Mouse (Mus musculus) embryo, embryonic 10.5 days (tissue): ENCODE data around the gene Hprt.
A peak's percentile ranks its signal among the peaks of the same experiment; 100 is the strongest.
"Not testable (repeated sequence)": the region's sequence is repeated elsewhere in the genome, so short reads cannot be mapped to it uniquely, and the experiment has no call there.

Experiments used
- DNase-seq: peaks from one replicate; pipeline ENCODE4 v3.0.0-alpha.2; 2015; ENCODE audit warnings: low spot score

Hprt gene

DNA sequence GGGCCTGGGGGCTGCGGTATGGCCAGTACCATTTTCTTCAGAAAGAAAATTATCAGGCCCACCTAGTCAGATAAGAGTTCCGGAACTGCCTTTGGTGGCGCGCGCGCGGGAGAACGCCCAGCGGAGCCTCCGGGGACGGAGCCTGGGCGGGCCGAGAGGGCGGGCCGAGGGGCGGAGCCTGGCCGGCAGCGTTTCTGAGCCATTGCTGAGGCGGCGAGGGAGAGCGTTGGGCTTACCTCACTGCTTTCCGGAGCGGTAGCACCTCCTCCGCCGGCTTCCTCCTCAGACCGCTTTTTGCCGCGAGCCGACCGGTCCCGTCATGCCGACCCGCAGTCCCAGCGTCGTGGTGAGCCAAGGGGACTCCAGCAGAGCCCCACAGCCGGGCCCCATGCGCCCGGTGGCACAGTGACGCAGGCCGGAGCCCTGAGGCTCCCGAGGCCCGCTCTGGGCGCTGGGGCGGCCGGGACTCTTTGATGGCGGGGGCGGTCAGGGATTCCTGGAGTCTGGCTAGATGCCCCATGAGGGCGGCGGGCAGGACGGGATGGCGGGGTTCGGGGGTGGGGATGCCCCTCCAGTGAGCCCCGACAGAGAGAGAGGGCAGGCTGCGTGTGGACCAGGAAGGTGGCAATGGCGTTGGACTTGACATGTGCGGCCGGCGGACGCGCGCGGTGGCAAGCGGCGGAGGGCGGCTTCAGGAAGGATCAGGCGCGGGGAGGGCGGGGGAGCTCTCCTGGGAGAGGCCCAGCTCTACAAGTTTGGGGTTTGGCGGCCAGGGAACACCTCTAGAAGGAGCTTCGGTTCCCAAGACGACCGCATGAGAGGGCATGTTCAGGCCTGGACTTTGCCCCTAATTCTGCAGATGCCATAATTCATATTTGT is at the start of gene Hprt:
Hprt (plus strand) TSS at position 233 of the 879 bp plus-strand sequence.
- peak; percentile 83 for DNase-seq

GRCm38 (mm10) chrX:52945509-52945908 is 42.4 kb upstream of the Hprt start:
- DNase-seq: no peak

DNA sequence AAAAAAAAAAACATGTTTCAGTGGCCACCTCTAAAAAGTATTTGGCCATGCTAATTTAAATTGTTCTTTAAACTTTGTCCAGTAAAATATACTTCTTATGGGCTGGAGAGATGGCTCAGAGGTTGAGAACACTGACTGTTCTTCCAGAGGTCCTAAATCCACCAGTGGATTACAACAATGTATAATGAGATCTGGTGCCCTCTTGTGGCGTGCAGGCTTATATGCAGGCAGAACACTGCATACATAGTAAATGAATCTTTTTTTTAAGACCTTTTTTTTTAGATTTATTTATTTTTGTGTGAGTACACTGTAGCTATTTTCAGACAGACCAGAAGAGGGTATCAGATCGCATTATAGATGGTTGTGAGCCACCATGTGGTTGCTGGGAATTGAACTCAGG is 38.2 kb upstream of the Hprt start:
- DNase-seq: peak; percentile 40

GRCm38 (mm10) chrX:52956942-52957341 is 31.0 kb upstream of the Hprt start:
- DNase-seq: no peak

- peak; percentile 14 for DNase-seq
Observed at GRCm38 (mm10) chrX:52961559-52962110, 26.3 kb upstream of the Hprt start.

DNA sequence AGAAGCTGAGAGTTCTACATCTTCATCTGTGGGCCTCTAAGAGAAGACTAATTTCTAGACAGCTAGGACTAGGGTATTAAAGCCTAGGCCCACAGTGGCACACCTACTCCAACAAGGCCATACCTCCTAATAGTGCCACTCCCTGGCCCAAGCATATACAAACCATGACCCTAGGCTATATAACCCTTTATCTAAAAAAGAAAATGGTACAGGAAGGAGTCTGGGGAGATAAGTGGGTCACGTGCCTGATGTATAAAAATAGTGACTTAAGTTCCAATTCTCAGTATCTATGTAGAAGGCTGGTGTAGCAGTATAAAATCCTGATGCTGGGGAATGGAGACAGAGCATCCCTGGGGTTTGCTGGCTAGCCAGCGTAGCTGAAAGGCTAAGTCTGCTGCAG is 22.8 kb upstream of the Hprt start:
- DNase-seq: no peak

DNA sequence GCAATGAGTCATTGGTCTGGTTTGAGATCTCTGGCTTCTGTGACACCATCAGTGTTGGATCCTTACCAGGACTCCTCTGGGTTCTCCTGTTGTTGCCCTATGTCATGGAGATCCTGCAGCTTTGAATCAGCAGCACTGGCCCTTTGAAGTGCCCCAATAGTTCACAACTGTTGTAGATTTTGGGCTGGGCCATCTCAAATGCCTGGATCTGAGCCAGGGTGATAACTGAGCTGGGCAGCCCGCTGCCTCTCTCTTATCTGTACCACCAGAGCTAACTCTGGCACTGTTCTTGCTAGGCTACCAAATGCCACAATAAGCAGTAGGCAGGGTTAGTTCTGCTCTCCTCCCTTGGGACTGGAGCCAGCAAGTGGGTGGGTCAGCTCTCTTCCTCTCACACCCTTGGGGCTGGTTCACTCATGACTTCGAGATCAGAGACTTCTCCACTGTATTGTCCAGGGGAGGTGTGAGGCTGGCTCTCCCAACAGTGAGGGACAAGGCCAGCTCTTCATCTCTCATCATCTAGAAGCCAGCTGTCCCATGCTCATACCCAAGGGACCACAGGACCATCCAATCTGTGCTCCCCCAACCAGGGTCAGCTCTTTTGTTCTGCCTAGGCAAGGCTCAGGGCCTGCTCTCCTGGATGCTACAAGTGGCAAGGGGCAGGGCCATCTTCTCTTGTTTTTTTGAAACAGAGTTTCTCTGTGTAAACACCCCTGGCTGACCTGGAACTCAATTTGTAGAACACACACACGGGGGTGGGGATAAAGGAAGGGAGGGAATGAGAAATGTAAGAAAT is 16.5 kb upstream of the Hprt start:
- DNase-seq: no peak

DNA sequence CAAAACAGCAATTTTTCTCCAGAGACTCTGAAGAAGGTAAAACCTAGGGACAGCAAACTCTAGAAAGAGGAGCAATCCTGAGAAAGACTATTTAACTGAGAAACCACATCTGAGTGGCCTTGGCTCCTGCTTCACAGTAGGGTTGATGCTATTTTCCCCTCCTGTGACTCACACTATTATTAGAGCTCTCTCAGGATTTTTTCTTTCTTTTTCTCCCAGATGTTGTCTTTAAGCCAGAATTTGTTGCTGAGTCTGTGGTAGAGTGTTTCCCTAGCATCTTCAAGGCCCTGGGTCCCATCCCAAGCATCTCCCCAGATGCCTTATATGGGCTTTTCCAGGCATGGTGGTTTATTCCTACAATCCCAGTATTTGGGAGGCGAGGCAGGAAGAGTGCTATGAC is 15.8 kb upstream of the Hprt start:
- no peak for DNase-seq

GRCm38 (mm10) chrX:52972680-52973079 is 15.3 kb upstream of the Hprt start:
- DNase-seq: no peak

DNA sequence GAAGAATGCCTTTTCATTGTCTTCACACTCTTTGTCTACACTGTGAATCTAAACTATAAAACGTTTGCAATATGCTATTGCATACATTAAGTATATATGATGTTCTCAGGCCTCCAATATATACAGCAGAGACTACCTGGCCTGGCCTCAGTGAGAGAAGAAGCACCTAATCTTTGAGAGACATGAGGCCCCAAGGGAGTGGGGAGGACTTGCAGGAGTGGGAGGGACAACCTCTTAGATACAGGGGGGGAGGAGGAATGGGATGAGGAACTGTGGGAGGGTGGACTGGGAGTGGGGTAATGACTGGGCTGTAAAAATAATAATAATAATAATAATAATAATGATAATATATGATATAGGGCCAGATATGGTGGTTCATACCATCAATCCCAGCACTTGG is 9.4 kb upstream of the Hprt start:
- no peak for DNase-seq

DNA sequence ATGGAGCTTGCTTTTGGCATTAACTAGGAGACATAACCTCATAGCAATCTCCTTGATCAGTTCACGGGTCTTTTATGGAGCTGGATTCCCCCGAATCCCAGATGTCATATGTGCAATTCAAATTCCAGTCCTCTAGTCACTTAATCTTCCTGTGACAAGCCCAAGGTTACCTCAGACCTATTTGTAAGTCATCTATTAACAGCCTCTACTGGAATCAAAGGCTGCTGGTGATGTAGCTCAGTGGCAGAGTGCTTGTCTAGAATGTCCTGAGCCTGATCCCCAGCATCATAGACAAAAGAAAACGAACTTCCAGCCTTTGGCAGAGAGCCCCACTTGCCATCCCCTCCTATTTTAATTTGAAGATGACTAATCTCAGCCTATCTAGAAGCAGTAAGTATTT is 6.6 kb upstream of the Hprt start:
- no peak for DNase-seq

DNA sequence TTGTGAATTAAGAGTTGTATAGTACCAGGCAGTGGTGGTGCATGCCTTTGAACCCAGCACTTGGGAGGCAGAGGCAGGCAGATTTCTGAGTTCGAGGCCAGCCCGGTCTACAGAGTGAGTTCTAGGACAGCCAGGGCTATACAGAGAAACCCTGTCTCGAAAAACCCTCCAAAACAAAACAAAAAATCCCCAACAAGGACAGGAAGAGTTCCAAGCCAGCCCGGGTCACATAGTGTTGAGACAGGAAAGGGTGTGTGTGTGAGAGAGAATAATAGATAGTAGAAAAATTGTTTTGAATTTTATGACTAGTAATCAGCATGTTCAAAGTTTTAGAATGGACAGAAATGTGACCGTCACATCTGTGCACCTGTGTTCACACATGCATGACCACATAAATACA is 6.8 kb downstream of the Hprt start:
- not testable (repeated sequence) for DNase-seq

DNA sequence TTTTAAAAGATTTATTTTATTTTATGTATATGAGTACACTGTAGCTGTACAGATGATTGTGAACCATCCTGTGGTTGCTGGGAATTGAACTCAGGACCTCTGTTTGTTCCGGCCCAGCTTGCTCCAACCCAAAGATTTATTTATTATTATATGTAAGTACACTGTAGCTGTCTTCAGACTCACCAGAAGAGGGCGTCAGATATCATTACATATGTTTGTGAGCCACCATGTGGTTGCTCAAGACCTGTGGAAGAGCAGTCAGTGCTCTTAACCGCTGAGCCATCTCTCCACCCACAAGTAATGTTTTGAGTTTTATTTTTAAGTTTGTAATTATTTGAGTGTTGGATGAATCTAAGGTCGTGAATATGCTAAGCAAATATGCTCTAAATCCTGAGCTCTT is 16.9 kb downstream of the Hprt start:
- not testable (repeated sequence) for DNase-seq

GRCm38 (mm10) chrX:53006062-53006461 is 18.1 kb downstream of the Hprt start:
- peak; percentile 86 for DNase-seq

- DNase-seq: peak; percentile 13
Observed at GRCm38 (mm10) chrX:53015549-53015948, 27.6 kb downstream of the Hprt start.

DNA sequence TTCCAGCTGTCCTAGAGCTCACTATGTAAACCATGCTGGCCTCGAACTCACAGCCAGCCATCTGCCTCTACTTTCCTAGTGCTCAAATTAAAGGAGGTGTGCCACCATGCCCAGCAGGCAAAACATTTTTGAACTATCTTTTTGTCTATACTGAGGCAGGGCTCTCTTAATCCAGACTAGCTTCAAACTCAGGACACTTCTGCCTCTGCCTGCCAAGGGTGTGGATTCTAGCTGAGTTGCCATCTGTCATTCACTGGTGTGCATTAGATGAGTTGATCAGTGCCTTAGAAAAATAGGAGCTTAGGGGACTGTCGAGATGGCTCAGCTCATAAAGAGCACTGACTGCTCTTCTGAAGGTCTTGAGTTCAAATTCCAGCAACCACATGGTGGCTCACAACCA is 35.1 kb downstream of the Hprt start:
- no peak for DNase-seq

DNA sequence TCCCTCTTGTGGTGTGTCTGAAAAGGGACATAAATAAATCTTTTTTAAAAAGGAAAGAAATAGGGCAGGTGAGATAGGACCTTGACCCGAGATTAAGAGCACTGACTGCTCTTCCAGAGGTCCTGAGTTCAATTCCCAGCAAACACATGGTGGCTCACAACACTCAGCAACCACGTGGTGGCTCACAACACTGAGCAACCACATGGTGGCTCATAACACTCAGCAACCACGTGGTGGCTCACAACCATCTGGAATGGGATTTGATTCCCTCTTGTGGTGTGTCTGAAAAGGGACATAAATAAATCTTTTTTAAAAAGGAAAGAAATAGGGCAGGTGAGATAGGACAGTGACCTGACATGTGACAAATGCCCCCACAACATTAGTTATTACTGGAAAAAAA is 36.3 kb downstream of the Hprt start:
- DNase-seq: peak; percentile 66

DNA sequence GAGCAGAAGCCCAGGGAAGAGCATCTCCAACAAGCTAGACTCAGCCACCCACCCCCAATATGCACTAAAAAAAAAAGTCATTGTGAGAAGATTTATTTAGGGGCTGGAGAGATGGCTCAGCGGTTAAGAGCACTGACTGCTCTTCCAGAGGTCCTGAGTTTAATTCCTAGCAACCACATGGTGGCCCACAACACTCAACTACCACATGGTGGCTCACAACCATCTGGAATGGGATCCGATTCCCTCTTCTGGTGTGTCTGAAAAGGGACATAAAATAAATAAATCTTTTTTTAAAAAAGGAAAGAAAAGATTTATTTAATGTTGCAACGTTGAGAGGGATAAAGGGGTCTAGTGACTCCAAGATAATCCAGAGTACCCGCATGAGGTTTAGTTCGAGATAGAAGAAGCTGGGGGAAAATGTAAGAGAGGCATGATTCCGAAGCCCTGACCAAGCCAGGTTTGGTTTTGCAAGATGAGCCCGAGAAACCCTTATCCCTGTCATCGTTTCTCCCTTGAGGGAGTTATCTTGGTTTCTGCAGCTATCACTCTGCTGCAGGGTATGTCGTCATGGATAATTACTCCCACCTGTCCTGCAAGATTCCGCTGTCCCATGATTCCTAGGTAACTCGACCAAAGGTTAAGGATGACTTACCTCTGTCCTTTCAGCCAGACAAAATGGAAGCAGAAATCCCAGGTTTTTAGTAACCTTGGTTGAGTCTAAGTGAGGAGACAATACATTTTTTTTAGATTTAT is 37.7 kb downstream of the Hprt start:
- no peak for DNase-seq

- DNase-seq: no peak
Observed at GRCm38 (mm10) chrX:53029559-53029958, 41.6 kb downstream of the Hprt start.

- DNase-seq: no peak
Observed at GRCm38 (mm10) chrX:53038194-53038593, 50.3 kb downstream of the Hprt start.

DNA sequence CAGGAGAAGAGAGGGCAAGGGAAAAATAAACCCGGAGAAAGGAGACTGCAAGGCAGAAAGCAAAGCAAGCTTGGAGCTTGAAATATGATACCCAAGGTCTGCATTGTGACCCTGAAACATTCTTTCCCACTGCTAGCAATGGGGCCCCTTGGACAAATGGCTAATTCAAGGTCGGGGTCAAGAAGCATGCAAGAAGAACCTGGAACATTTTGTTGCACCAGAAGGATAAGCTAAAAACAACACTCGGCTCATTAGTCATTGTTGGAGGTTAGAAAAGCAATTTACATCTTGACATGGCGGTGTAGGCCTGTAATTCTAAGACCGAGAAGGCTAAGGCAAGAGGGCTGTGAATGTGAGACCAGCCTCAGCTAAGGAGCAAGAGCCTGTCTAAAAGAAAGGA is 51.7 kb downstream of the Hprt start:
- DNase-seq: peak; percentile 67

- DNase-seq: no peak
Observed at GRCm38 (mm10) chrX:53040138-53040537, 52.2 kb downstream of the Hprt start.
